Mouse (Mus musculus): ENCODE data around the gene Cwc27. TPM values are rescaled to one million over a fixed set of nuclear protein-coding genes. Genes with fewer than 3 reads are reported as not detected.

The Cwc27 gene
- polyA plus RNA-seq (2015; fragmentation: Nextera tagmentation; extraction: Ambion mirVana) = 14.7 and 16.3 TPM in 2 replicates

- H3K9me3 ChIP-seq (ENCODE audit: control insufficient read depth, low read length) = no peaks in the 10 kb centered on the region
- TF ChIP-seq EP300 (optimal IDR thresholded peaks at IDR 0.05) (peak; percentile 64), CTCF (IDR thresholded peaks at IDR 0.05; ENCODE audit: low read depth) (no peak; the same call in 1 of the 2 replicates)
- peaks cover 2% of the 10 kb centered on the region; the same call in 1 of the 2 replicates for H3K4me1 ChIP-seq (replicated peaks; ENCODE audit: control insufficient read depth, insufficient read depth)
- H3K4me3 ChIP-seq (ENCODE audit: low read depth, low read length) = peak within 1 kb of the TSS; percentile 74
- H3K9ac ChIP-seq (ENCODE audit: low read length) = peak within 1 kb of the TSS; percentile 90
- H3K27me3 ChIP-seq (ENCODE audit: control insufficient read depth, insufficient read depth, low read length) = no peaks in the 10 kb centered on the region
- peak within 1 kb of the TSS; percentile 77 for H3K4me2 ChIP-seq (replicated peaks; ENCODE audit: low read depth)
- DNase-seq (ENCODE audit: low spot score) (peak; percentile 83), ATAC-seq (ENCODE audit: low FRiP score, low TSS enrichment) (peak; percentile 95)
- under 1% methylated on average over 50 of the region's 50 CpGs for WGBS
- H3K27ac ChIP-seq (replicated peaks) = peak within 1 kb of the TSS; percentile 89
- no peaks in the 10 kb centered on the region for H3K36me3 ChIP-seq (ENCODE audit: control insufficient read depth, insufficient read depth, low read length)
These were observed at the start of gene Cwc27 for GRCm38 (mm10) chr13:104816635-104817571. Gene Cwc27 (minus strand): TSS chr13:104817142.

- ATAC-seq (ENCODE audit: low FRiP score, low TSS enrichment) (no peak), DNase-seq (ENCODE audit: low spot score) (no peak)
- Histone ChIP-seq H3K4me1 (replicated peaks; ENCODE audit: control insufficient read depth, insufficient read depth) (no peaks in the 10 kb centered on the region), H3K9ac (ENCODE audit: low read length) (no peak overlapping the region), H3K4me3 (ENCODE audit: low read depth, low read length) (no peak overlapping the region), H3K9me3 (ENCODE audit: control insufficient read depth, low read length) (no peaks in the 10 kb centered on the region), H3K4me2 (replicated peaks; ENCODE audit: low read depth) (no peak overlapping the region), H3K27me3 (ENCODE audit: control insufficient read depth, insufficient read depth, low read length) (no peaks in the 10 kb centered on the region), H3K36me3 (ENCODE audit: control insufficient read depth, insufficient read depth, low read length) (no peaks in the 10 kb centered on the region), H3K27ac (replicated peaks) (no peak overlapping the region)
- TF ChIP-seq EP300 (optimal IDR thresholded peaks at IDR 0.05) (no peak), CTCF (IDR thresholded peaks at IDR 0.05; ENCODE audit: low read depth) (no peak)
- 68% methylated on average over 5 of the region's 5 CpGs for WGBS
These were observed 49.8 kb upstream of the Cwc27 start for GRCm38 (mm10) chr13:104866726-104867125.

GRCm38 (mm10) chr13:104863127-104863979 is 46.4 kb upstream of the Cwc27 start, which contains the start of gene Shisal2b:
Gene Shisal2b (minus strand): TSS chr13:104863893.
- 4% methylated on average over 38 of the region's 38 CpGs for WGBS

DNA sequence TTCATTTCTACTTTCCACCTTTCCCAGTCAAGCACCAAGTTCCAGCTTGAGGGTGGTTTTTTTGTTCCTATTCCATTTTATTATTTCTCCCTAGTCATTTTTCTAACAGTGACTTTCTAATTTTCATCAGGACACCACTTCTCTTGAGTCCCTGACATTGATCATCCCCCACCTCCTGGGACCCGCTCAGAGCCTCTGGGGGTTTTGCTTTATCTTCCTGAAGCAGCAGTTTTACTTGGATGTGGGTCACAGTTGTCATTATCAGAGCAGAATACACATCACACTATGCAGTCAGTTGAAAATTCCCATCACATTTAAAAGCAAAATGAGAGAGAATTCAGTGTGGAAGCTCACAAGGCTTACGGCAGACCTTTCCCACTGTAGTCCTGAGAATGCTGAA is 36.7 kb upstream of the Cwc27 start:
- DNase-seq (ENCODE audit: low spot score) = no peak
- Histone ChIP-seq H3K36me3 (ENCODE audit: control insufficient read depth, insufficient read depth, low read length) (no peaks in the 10 kb centered on the region), H3K4me2 (replicated peaks; ENCODE audit: low read depth) (no peak overlapping the region), H3K9me3 (ENCODE audit: control insufficient read depth, low read length) (no peaks in the 10 kb centered on the region), H3K4me3 (ENCODE audit: low read depth, low read length) (no peak overlapping the region), H3K4me1 (replicated peaks; ENCODE audit: control insufficient read depth, insufficient read depth) (no peaks in the 10 kb centered on the region), H3K27ac (replicated peaks) (no peak overlapping the region), H3K9ac (ENCODE audit: low read length) (no peak overlapping the region), H3K27me3 (ENCODE audit: control insufficient read depth, insufficient read depth, low read length) (no peaks in the 10 kb centered on the region)
- 86% methylated on average over 2 of the region's 2 CpGs for WGBS
- no peak for ATAC-seq (ENCODE audit: low FRiP score, low TSS enrichment)
- TF ChIP-seq CTCF (IDR thresholded peaks at IDR 0.05; ENCODE audit: low read depth) (no peak), EP300 (optimal IDR thresholded peaks at IDR 0.05) (no peak)

More at GRCm38 (mm10) chr13:104863127-104863979, 46.4 kb upstream of the Cwc27 start, which contains the start of gene Shisal2b:
- TF ChIP-seq CTCF (IDR thresholded peaks at IDR 0.05; ENCODE audit: low read depth) = no peak
- no peak for TF ChIP-seq EP300 (optimal IDR thresholded peaks at IDR 0.05)
- Histone ChIP-seq H3K9ac (ENCODE audit: low read length) (peak within 1 kb of the TSS; percentile 55), H3K36me3 (ENCODE audit: control insufficient read depth, insufficient read depth, low read length) (no peaks in the 10 kb centered on the region), H3K4me2 (replicated peaks; ENCODE audit: low read depth) (peak within 1 kb of the TSS; percentile 86), H3K4me3 (ENCODE audit: low read depth, low read length) (peak within 1 kb of the TSS; percentile 51), H3K9me3 (ENCODE audit: control insufficient read depth, low read length) (no peaks in the 10 kb centered on the region), H3K4me1 (replicated peaks; ENCODE audit: control insufficient read depth, insufficient read depth) (no peaks in the 10 kb centered on the region), H3K27me3 (ENCODE audit: control insufficient read depth, insufficient read depth, low read length) (no peaks in the 10 kb centered on the region), H3K27ac (replicated peaks) (no peak within 1 kb of the TSS)
- DNase-seq (ENCODE audit: low spot score) (peak; percentile 56), ATAC-seq (ENCODE audit: low FRiP score, low TSS enrichment) (peak; percentile 82)

DNA sequence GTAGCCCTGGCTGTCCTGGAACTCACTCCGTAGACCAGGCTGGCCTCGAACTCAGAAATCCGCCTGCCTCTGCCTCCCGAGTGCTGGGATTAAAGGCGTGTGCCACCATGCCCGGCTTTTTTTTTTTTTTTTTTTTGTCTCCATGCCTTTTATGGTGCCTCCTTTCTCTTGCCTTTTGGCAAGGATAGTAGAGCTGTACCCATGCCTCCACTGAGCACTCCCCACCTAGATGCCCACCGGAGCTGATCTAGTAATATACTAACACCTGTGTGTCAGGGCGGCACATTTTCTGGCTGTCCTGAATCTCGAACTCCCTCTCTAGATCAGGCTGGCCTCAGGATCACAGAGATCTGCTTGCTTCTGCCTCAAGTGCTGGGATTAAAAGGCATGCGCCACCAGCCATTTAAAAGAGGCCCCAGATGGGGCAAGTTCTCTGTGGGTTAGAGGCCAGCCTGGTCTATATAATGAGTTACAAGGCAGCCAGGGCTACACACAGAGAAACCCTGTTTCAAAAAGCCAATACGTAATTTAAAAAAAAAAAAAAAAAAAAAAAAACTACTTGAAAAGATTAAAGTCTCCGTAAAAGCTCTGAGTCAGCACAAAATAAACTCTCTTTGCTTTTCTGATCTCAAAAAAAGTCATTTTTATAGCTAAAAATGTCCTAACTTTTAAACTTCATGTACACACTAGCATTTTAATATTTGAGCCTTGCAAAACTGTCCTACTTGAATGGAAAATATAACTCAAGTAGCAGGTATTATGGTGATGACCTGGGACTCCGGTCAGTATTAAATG is 26.6 kb upstream of the Cwc27 start:
- Histone ChIP-seq H3K9me3 (ENCODE audit: control insufficient read depth, low read length) (no peaks in the 10 kb centered on the region), H3K9ac (ENCODE audit: low read length) (no peak overlapping the region), H3K4me2 (replicated peaks; ENCODE audit: low read depth) (no peak overlapping the region), H3K4me1 (replicated peaks; ENCODE audit: control insufficient read depth, insufficient read depth) (no peaks in the 10 kb centered on the region), H3K27me3 (ENCODE audit: control insufficient read depth, insufficient read depth, low read length) (no peaks in the 10 kb centered on the region), H3K36me3 (ENCODE audit: control insufficient read depth, insufficient read depth, low read length) (no peaks in the 10 kb centered on the region), H3K4me3 (ENCODE audit: low read depth, low read length) (no peak overlapping the region), H3K27ac (replicated peaks) (no peak overlapping the region)
- 81% methylated on average over 9 of the region's 13 CpGs for WGBS
- DNase-seq (ENCODE audit: low spot score) = no peak
- TF ChIP-seq EP300 (optimal IDR thresholded peaks at IDR 0.05) = no peak
- TF ChIP-seq CTCF (IDR thresholded peaks at IDR 0.05; ENCODE audit: low read depth) = no peak
- no peak for ATAC-seq (ENCODE audit: low FRiP score, low TSS enrichment)

All from stomach, postnatal 0 days (tissue).